Mouse (Mus musculus): Measurements from ENCODE around the gene Tnr. TPM values are rescaled to one million over a fixed set of nuclear protein-coding genes. Genes with fewer than 3 reads are reported as not detected.

The Tnr gene
- polyA plus RNA-seq, 1 experiment = 0.13 TPM

GRCm38 (mm10) chr1:159895094-159895493, 371.5 kb downstream of the Tnr start:
- Histone ChIP-seq H3K4me1 (replicated peaks; ENCODE audit: control insufficient read depth, insufficient read depth, low read length) (no peaks in the 10 kb centered on the region; the same call in 1 of the 2 replicates), H3K27ac (ENCODE audit: control insufficient read depth, insufficient read depth, low read length) (no peak overlapping the region), H3K36me3 (ENCODE audit: control insufficient read depth, insufficient read depth, low read length) (no peaks in the 10 kb centered on the region), H3K27me3 (ENCODE audit: control insufficient read depth, insufficient read depth, low read length) (no peaks in the 10 kb centered on the region; the same call in 1 of the 2 replicates), H3K4me3 (ENCODE audit: control insufficient read depth, insufficient read depth, low read length) (no peak overlapping the region)
- no peak for DNase-seq
- no peak for TF ChIP-seq POLR2A (IDR thresholded peaks at IDR 0.05; ENCODE audit: control insufficient read depth, extremely low read depth, insufficient read depth, low read length, poor library complexity)
- TF ChIP-seq CTCF (IDR thresholded peaks at IDR 0.05; ENCODE audit: borderline replicate concordance, control insufficient read depth, extremely low read depth, insufficient read depth, low read length, poor library complexity) = no peak
- WGBS = 78% methylated on average over 3 of the region's 3 CpGs

GRCm38 (mm10) chr1:159899991-159900390, 376.4 kb downstream of the Tnr start:
- TF ChIP-seq CTCF (IDR thresholded peaks at IDR 0.05; ENCODE audit: borderline replicate concordance, control insufficient read depth, extremely low read depth, insufficient read depth, low read length, poor library complexity) (no peak), POLR2A (IDR thresholded peaks at IDR 0.05; ENCODE audit: control insufficient read depth, extremely low read depth, insufficient read depth, low read length, poor library complexity) (no peak)
- Histone ChIP-seq H3K4me1 (replicated peaks; ENCODE audit: control insufficient read depth, insufficient read depth, low read length) (no peaks in the 10 kb centered on the region; the same call in 1 of the 2 replicates), H3K27me3 (ENCODE audit: control insufficient read depth, insufficient read depth, low read length) (no peaks in the 10 kb centered on the region), H3K4me3 (ENCODE audit: control insufficient read depth, insufficient read depth, low read length) (no peak overlapping the region), H3K27ac (ENCODE audit: control insufficient read depth, insufficient read depth, low read length) (no peak overlapping the region), H3K36me3 (ENCODE audit: control insufficient read depth, insufficient read depth, low read length) (no peaks in the 10 kb centered on the region)
- WGBS = 87% methylated on average over 3 of the region's 3 CpGs
- DNase-seq = no peak

GRCm38 (mm10) chr1:159900639-159901038, 377.1 kb downstream of the Tnr start:
- 81% methylated on average over 3 of the region's 3 CpGs for WGBS
- Histone ChIP-seq H3K36me3 (ENCODE audit: control insufficient read depth, insufficient read depth, low read length) (no peaks in the 10 kb centered on the region), H3K27me3 (ENCODE audit: control insufficient read depth, insufficient read depth, low read length) (no peaks in the 10 kb centered on the region), H3K4me3 (ENCODE audit: control insufficient read depth, insufficient read depth, low read length) (no peak overlapping the region), H3K4me1 (replicated peaks; ENCODE audit: control insufficient read depth, insufficient read depth, low read length) (no peaks in the 10 kb centered on the region; the same call in 1 of the 2 replicates), H3K27ac (ENCODE audit: control insufficient read depth, insufficient read depth, low read length) (no peak overlapping the region)
- TF ChIP-seq CTCF (IDR thresholded peaks at IDR 0.05; ENCODE audit: borderline replicate concordance, control insufficient read depth, extremely low read depth, insufficient read depth, low read length, poor library complexity) (no peak), POLR2A (IDR thresholded peaks at IDR 0.05; ENCODE audit: control insufficient read depth, extremely low read depth, insufficient read depth, low read length, poor library complexity) (no peak)
- no peak for DNase-seq

GRCm38 (mm10) chr1:159901366-159902119, 378.0 kb downstream of the Tnr start:
- Histone ChIP-seq H3K4me3 (ENCODE audit: control insufficient read depth, insufficient read depth, low read length) (no peak overlapping the region), H3K27ac (ENCODE audit: control insufficient read depth, insufficient read depth, low read length) (no peak overlapping the region), H3K4me1 (replicated peaks; ENCODE audit: control insufficient read depth, insufficient read depth, low read length) (no peaks in the 10 kb centered on the region; the same call in 1 of the 2 replicates), H3K27me3 (ENCODE audit: control insufficient read depth, insufficient read depth, low read length) (no peaks in the 10 kb centered on the region), H3K36me3 (ENCODE audit: control insufficient read depth, insufficient read depth, low read length) (no peaks in the 10 kb centered on the region)
- DNase-seq = no peak
- 92% methylated on average over 7 of the region's 7 CpGs for WGBS
- TF ChIP-seq CTCF (IDR thresholded peaks at IDR 0.05; ENCODE audit: borderline replicate concordance, control insufficient read depth, extremely low read depth, insufficient read depth, low read length, poor library complexity) (no peak), POLR2A (IDR thresholded peaks at IDR 0.05; ENCODE audit: control insufficient read depth, extremely low read depth, insufficient read depth, low read length, poor library complexity) (no peak)

GRCm38 (mm10) chr1:159902120-159902497, 378.5 kb downstream of the Tnr start:
- Histone ChIP-seq H3K4me1 (replicated peaks; ENCODE audit: control insufficient read depth, insufficient read depth, low read length) (no peaks in the 10 kb centered on the region), H3K4me3 (ENCODE audit: control insufficient read depth, insufficient read depth, low read length) (no peak overlapping the region), H3K36me3 (ENCODE audit: control insufficient read depth, insufficient read depth, low read length) (no peaks in the 10 kb centered on the region), H3K27ac (ENCODE audit: control insufficient read depth, insufficient read depth, low read length) (no peak overlapping the region), H3K27me3 (ENCODE audit: control insufficient read depth, insufficient read depth, low read length) (no peaks in the 10 kb centered on the region)
- 95% methylated on average over 4 of the region's 4 CpGs for WGBS
- TF ChIP-seq POLR2A (IDR thresholded peaks at IDR 0.05; ENCODE audit: control insufficient read depth, extremely low read depth, insufficient read depth, low read length, poor library complexity) = no peak
- no peak for TF ChIP-seq CTCF (IDR thresholded peaks at IDR 0.05; ENCODE audit: borderline replicate concordance, control insufficient read depth, extremely low read depth, insufficient read depth, low read length, poor library complexity)
- no peak for DNase-seq

GRCm38 (mm10) chr1:159911006-159911405, 387.4 kb downstream of the Tnr start:
- 18% methylated on average over 5 of the region's 5 CpGs for WGBS
- Histone ChIP-seq H3K36me3 (ENCODE audit: control insufficient read depth, insufficient read depth, low read length) (no peaks in the 10 kb centered on the region), H3K4me1 (replicated peaks; ENCODE audit: control insufficient read depth, insufficient read depth, low read length) (peaks cover 2% of the 10 kb centered on the region), H3K4me3 (ENCODE audit: control insufficient read depth, insufficient read depth, low read length) (no peak overlapping the region), H3K27me3 (ENCODE audit: control insufficient read depth, insufficient read depth, low read length) (no peaks in the 10 kb centered on the region), H3K27ac (ENCODE audit: control insufficient read depth, insufficient read depth, low read length) (no peak overlapping the region)
- peak; percentile 79 for DNase-seq
- no peak for TF ChIP-seq POLR2A (IDR thresholded peaks at IDR 0.05; ENCODE audit: control insufficient read depth, extremely low read depth, insufficient read depth, low read length, poor library complexity)
- TF ChIP-seq CTCF (IDR thresholded peaks at IDR 0.05; ENCODE audit: borderline replicate concordance, control insufficient read depth, extremely low read depth, insufficient read depth, low read length, poor library complexity) = no peak
